Mouse (Mus musculus) CD8-positive naive resting alpha-beta T cell, adult 2 months (primary cell): ENCODE data around the gene Tmprss3.

Source experiments
- DNase-seq, 2 experiments: peaks; one replicate each; pipeline ENCODE4 v3.0.0; 2022; ENCODE audit warnings: low read depth in 2 of 2, low spot score in 2 of 2

Gene Tmprss3

GRCm38 (mm10) chr17:31142116-31142515, 56.7 kb downstream of the Tmprss3 start:
- DNase-seq: no peak

- peak; percentile 62 to 75 for DNase-seq
Measured at GRCm38 (mm10) chr17:31138398-31138797, 60.4 kb downstream of the Tmprss3 start.

DNA sequence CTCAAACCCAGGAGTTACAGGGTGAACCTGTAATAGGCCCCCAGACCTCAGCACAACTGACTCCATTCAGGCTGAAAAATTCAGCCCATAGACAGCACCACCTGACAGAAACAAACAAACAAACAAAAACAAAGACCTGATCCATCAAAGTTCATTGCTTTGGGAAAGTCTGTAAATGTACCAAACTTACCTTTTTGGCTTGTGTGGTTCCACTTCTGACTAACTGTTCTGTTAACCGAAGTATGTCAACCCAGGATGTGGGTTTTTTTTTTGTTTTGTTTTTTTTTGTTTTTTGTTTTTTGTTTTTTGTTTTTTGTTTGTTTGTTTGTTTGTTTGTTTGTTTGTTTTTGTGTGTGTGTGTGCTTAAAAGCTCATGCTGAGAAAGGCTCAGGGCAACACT, 62.0 kb downstream of the Tmprss3 start:
- DNase-seq: no peak

GRCm38 (mm10) chr17:31136291-31136690, 62.5 kb downstream of the Tmprss3 start:
- no peak for DNase-seq

DNA sequence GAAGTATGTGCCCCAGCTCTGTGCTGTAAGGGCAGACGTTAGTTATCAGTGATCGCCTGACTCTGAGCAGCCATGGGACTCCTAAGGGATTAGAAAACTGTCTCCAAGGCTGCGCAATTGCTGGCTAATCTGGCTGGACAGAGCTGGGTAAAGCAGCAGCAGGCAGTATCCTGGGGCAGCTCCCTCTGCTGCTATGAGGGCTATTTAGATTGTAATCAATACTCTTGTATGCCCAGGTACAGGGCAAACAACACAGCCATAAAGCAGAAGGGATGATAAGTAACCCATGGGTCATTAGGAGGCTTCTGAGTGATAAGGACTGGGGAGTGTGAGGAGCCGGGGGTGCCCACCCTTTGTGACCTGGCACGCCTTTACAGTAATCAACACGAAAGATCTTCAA, 63.9 kb downstream of the Tmprss3 start:
- no peak for DNase-seq

- no peak for DNase-seq
Measured at GRCm38 (mm10) chr17:31133776-31134175, 65.0 kb downstream of the Tmprss3 start.

- DNase-seq: no peak
Measured at GRCm38 (mm10) chr17:31131269-31131821, 67.4 kb downstream of the Tmprss3 start.

- DNase-seq: no peak
Measured at GRCm38 (mm10) chr17:31129452-31129851, 69.3 kb downstream of the Tmprss3 start, which contains the start of gene Tff3. Gene Tff3 (minus strand): TSS chr17:31129646.
